Mouse (Mus musculus) small intestine, adult 2 months (tissue): Measurements from ENCODE around the gene Cers2. TPM values are rescaled to one million over a fixed set of nuclear protein-coding genes. Genes with fewer than 3 reads are reported as not detected.

Experiments
- H3K27ac ChIP-seq: fragments of 200-500 bp; 2 replicates; pipeline ENCODE4 v1.5.1; 2012; ENCODE audit warnings: low read depth, low read length, control low read depth, inconsistent platforms; ENCODE audit not compliant: insufficient read depth
- H3K27me3 ChIP-seq: fragments of 200-500 bp; 2 replicates; pipeline ENCODE4 v1.6.1; 2012; ENCODE audit warnings: mild to moderate bottlenecking, moderate library complexity, low read length, inconsistent platforms; ENCODE audit not compliant: control insufficient read depth, insufficient read depth
- H3K36me3 ChIP-seq: fragments of 200-500 bp; 2 replicates; pipeline ENCODE4 v1.6.1; 2012; ENCODE audit warnings: mild to moderate bottlenecking, low read length, control low read depth, inconsistent platforms; ENCODE audit not compliant: control insufficient read depth, insufficient read depth
- H3K4me1 ChIP-seq: fragments of 200-500 bp; 2 replicates; pipeline ENCODE4 v1.6.1; 2012; ENCODE audit warnings: low read length, inconsistent platforms, mixed read lengths; ENCODE audit not compliant: control insufficient read depth, insufficient read depth, insufficient read length
- H3K4me3 ChIP-seq: fragments of 200-500 bp; 2 replicates; pipeline ENCODE4 v1.5.1; 2012; ENCODE audit warnings: low read depth, mild to moderate bottlenecking, control low read depth, inconsistent platforms, low read length, moderate library complexity
- CTCF ChIP-seq: fragments of 200-500 bp; IDR thresholded peaks from 2 replicates; pipeline ENCODE4 v1.5.1; 2012; ENCODE audit warnings: low read depth, mild to moderate bottlenecking, control low read depth, inconsistent platforms, low read length, moderate library complexity, mixed read lengths; ENCODE audit not compliant: insufficient replicate concordance, insufficient read length; ENCODE audit errors: extremely low read depth
- POLR2A ChIP-seq: fragments of 200-500 bp; IDR thresholded peaks from 2 replicates; pipeline ENCODE4 v1.6.1; 2012; ENCODE audit warnings: low read depth, mild to moderate bottlenecking, control low read depth, inconsistent platforms, low read length, moderate library complexity
- WGBS: fragments of 180-500 bp; shearing (Covaris S2); methylation state at CpG from one replicate; pipeline ENCODE4 v1.1.7; 2018; 5-methylcytosine and 5-hydroxymethylcytosine counted together
- polyA plus RNA-seq: library from polyadenylated mRNA; depleted of rRNA; stranded (reverse); fragments of >200 nt; gene quantifications from 2 replicates; pipeline ENCODE4 v1.2.3, GENCODE M21; 2012

Gene Cers2
- polyA plus RNA-seq, 1 experiment, result 84.0 TPM

- Histone ChIP-seq H3K4me3 (no peak overlapping the region), H3K4me1 (peaks cover 22% of the 10 kb centered on the region; the same call in 1 of the 2 replicates), H3K36me3 (peaks cover 48% of the 10 kb centered on the region), H3K27me3 (no peaks in the 10 kb centered on the region), H3K27ac (no peak overlapping the region)
- TF ChIP-seq POLR2A, result no peak
- no peak for TF ChIP-seq CTCF
- 72% methylated on average over 11 of the region's 11 CpGs for WGBS
These were observed 19.1 kb upstream of the Cers2 start for GRCm38 (mm10) chr3:95295321-95296102.

DNA sequence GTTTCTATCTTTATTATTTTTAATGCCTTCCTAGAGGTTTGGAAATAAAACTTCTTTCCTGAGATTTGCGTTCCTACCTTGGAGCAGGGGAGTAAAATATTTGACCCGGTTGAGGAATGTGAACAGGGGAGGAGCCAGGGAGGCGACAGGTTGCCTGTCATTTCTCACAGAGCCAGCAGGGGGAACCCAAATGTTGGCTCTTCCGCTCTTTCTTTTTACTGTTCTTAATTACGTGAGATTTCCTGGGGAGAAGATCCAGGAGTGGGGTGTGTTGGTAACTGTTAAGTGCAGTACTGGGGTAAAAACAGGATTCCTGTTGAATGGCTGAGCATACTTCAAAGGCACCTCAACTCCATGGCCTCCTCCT lies 18.5 kb upstream of the Cers2 start:
- Histone ChIP-seq H3K4me1 (peaks cover 22% of the 10 kb centered on the region; the same call in 1 of the 2 replicates), H3K4me3 (no peak overlapping the region), H3K36me3 (peaks cover 42% of the 10 kb centered on the region), H3K27ac (no peak overlapping the region), H3K27me3 (no peaks in the 10 kb centered on the region)
- TF ChIP-seq POLR2A (no peak), CTCF (peak; percentile 74; the same call in 1 of the 2 replicates)
- 7% methylated on average over 5 of the region's 5 CpGs for WGBS

- Histone ChIP-seq H3K27me3 (no peaks in the 10 kb centered on the region), H3K4me3 (no peak overlapping the region), H3K4me1 (peaks cover 24% of the 10 kb centered on the region; the same call in 1 of the 2 replicates), H3K36me3 (peaks cover 26% of the 10 kb centered on the region), H3K27ac (peak overlapping the region; percentile 58)
- WGBS, result 25% methylated on average over 7 of the region's 7 CpGs
- TF ChIP-seq CTCF (no peak), POLR2A (no peak)
These were observed 16.6 kb upstream of the Cers2 start for GRCm38 (mm10) chr3:95298018-95298417.

DNA sequence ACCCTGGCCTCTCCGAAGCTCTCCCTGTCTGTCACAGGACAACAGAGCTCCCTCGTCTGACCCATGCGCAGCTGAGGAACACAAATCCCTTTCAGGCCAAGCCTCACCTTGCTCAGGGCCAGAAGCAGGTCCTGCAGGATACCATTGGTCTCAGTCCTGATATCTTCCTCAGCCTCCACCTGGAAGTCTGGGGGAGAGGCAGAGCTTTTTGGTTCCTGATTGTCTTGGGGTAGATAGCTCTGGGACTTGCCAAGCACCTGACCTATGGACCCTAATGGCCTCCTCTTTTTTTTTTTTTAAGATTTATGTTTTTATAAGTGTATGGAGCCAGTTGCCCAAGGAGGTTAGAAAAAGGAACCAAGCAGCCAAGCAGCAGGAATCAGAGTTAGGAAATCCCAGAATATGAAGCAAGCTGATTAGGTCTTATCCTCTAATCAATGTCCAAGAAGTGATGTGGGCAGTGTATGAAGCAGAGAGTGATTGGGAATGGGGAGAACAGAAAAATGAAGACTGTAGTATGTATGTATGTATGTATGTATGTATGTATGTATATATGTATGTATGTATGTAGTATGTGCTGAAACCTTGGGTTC lies 13.3 kb upstream of the Cers2 start:
- Histone ChIP-seq H3K36me3 (no peaks in the 10 kb centered on the region), H3K27me3 (no peaks in the 10 kb centered on the region), H3K27ac (peak overlapping the region; percentile 17; the same call in 1 of the 2 replicates), H3K4me1 (peaks cover 14% of the 10 kb centered on the region; the same call in 1 of the 2 replicates), H3K4me3 (no peak overlapping the region)
- TF ChIP-seq POLR2A (no peak), CTCF (no peak)
- WGBS, result 29% methylated on average over 3 of the region's 3 CpGs

- no peaks in the 10 kb centered on the region for H3K36me3 ChIP-seq
- H3K27me3 ChIP-seq, result no peaks in the 10 kb centered on the region
- TF ChIP-seq CTCF, result no peak
- no peak for TF ChIP-seq POLR2A
- no peak overlapping the region for H3K4me3 ChIP-seq
- 67% methylated on average over 4 of the region's 4 CpGs for WGBS
- no peak overlapping the region for H3K27ac ChIP-seq
- peaks cover under 1% of the 10 kb centered on the region; the same call in 1 of the 2 replicates for H3K4me1 ChIP-seq
These were observed 8.3 kb upstream of the Cers2 start for GRCm38 (mm10) chr3:95306244-95306643.

- TF ChIP-seq CTCF, result no peak
- TF ChIP-seq POLR2A, result no peak
- no peak within 1 kb of the TSS for H3K27ac ChIP-seq
- whole genome bisulfite sequencing, result 44% methylated on average over 7 of the region's 7 CpGs
- no peak within 1 kb of the TSS for H3K4me3 ChIP-seq
- peaks cover 1% of the 10 kb centered on the region; the same call in 1 of the 2 replicates for H3K4me1 ChIP-seq
- no peaks in the 10 kb centered on the region for H3K36me3 ChIP-seq
- H3K27me3 ChIP-seq, result no peaks in the 10 kb centered on the region
These were observed 7.5 kb upstream of the Cers2 start, which contains the start of gene Anxa9 for GRCm38 (mm10) chr3:95307100-95307499. TSS of gene Anxa9 (minus strand) at chr3:95307176.

- Histone ChIP-seq H3K27ac (no peak overlapping the region), H3K4me3 (no peak overlapping the region), H3K4me1 (peaks cover 6% of the 10 kb centered on the region; the same call in 1 of the 2 replicates), H3K27me3 (no peaks in the 10 kb centered on the region), H3K36me3 (no peaks in the 10 kb centered on the region)
- TF ChIP-seq CTCF (no peak), POLR2A (no peak)
- 37% methylated on average over 3 of the region's 3 CpGs for WGBS
These were observed 4.1 kb upstream of the Cers2 start for GRCm38 (mm10) chr3:95310496-95310895.
